Mouse (Mus musculus) erythroblast, embryonic 14.5 days (primary cell): ENCODE data around the gene Cdc42. TPM values are rescaled to one million over a fixed set of nuclear protein-coding genes. Genes with fewer than 3 reads are reported as not detected.
A peak's percentile ranks its signal among the peaks of the same experiment; 100 is the strongest.

Experiments
- H3K27me3 ChIP-seq: 2 replicates; pipeline ENCODE4 v1.6.1; 2012; ENCODE audit warnings: inconsistent platforms; ENCODE audit not compliant: control insufficient read depth
- H3K36me3 ChIP-seq: 2 replicates; pipeline ENCODE4 v1.6.1; 2012; ENCODE audit warnings: mild to moderate bottlenecking, inconsistent platforms; ENCODE audit not compliant: control insufficient read depth
- H3K4me1 ChIP-seq: 2 replicates; pipeline ENCODE4 v1.6.1; 2012; ENCODE audit warnings: inconsistent platforms; ENCODE audit not compliant: control insufficient read depth
- H3K4me3 ChIP-seq: replicated peaks from 2 replicates; pipeline ENCODE3; 2012; ENCODE audit warnings: moderate library complexity, mild to moderate bottlenecking, inconsistent platforms
- H3K9me3 ChIP-seq: 2 replicates; pipeline ENCODE4 v1.6.1; 2012; ENCODE audit warnings: low read length, inconsistent platforms, mixed read lengths; ENCODE audit not compliant: control insufficient read depth
- GATA1 ChIP-seq: IDR thresholded peaks from 2 replicates; pipeline ENCODE4 v1.6.1; 2012; ENCODE audit warnings: low read length, inconsistent platforms, mixed read lengths
- TAL1 ChIP-seq: IDR thresholded peaks from 3 replicates; pipeline ENCODE4 v1.6.1; 2012; ENCODE audit warnings: low read length, inconsistent platforms, mixed read lengths
- polyA plus RNA-seq: library from polyadenylated mRNA; stranded (reverse); fragments of >175 nt; gene quantifications from 2 replicates; pipeline ENCODE4 v1.2.3, GENCODE M21; 2012

The Cdc42 gene
- polyA plus RNA-seq: 1.5 and 1.7 TPM in 2 replicates

DNA sequence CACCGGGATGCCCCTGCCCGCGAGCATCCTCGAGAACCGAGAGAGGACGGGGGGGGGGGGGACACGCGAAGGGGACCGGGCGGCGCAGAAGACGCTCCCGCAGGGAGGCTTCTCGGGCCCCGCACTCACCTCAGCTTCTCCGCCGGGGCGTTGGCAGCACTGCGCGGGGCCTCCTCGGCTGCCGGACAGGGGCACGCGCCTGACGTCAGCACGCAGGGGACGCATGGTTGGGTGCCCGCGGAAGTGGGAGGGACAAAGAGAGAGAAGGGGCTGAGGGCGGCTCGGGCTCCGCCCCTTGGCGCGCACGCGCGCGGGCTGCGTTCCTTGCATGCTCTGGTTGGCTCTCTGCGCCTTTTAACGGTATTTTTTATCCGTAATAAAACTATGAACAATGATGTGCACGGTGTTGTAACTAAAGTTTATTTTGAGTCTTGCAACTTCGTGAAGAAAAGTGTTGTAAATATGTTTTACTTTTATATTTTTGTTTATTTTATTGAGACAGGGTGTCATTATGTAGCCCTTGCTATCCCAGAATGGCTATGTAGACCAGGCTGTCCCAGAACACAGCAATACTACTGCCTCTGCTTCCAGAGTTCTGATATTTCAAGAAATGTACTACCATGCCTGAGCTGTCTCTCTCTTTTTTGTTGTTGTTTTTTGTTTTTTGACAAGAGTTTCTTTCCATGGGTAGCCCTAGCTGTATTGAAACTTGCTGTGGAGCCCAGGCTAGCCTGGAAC lies at the start of gene Cdc42:
Gene Cdc42, minus strand, starts transcription at position 204 of the 738 bp plus-strand sequence.
- peaks cover 43% of the 10 kb centered on the region for H3K4me1 ChIP-seq
- TF ChIP-seq TAL1 (no peak), GATA1 (no peak)
- peaks cover 12% of the 10 kb centered on the region for H3K27me3 ChIP-seq
- H3K36me3 ChIP-seq: peaks cover 11% of the 10 kb centered on the region
- H3K4me3 ChIP-seq: peak within 1 kb of the TSS; percentile 92
- no peaks in the 10 kb centered on the region for H3K9me3 ChIP-seq

- Histone ChIP-seq H3K4me1 (no peaks in the 10 kb centered on the region), H3K4me3 (no peak overlapping the region), H3K9me3 (no peaks in the 10 kb centered on the region), H3K36me3 (no peaks in the 10 kb centered on the region), H3K27me3 (no peaks in the 10 kb centered on the region)
- TF ChIP-seq TAL1 (no peak), GATA1 (no peak)
Measured at GRCm38 (mm10) chr4:137405571-137405970, 48.1 kb upstream of the Cdc42 start.

DNA sequence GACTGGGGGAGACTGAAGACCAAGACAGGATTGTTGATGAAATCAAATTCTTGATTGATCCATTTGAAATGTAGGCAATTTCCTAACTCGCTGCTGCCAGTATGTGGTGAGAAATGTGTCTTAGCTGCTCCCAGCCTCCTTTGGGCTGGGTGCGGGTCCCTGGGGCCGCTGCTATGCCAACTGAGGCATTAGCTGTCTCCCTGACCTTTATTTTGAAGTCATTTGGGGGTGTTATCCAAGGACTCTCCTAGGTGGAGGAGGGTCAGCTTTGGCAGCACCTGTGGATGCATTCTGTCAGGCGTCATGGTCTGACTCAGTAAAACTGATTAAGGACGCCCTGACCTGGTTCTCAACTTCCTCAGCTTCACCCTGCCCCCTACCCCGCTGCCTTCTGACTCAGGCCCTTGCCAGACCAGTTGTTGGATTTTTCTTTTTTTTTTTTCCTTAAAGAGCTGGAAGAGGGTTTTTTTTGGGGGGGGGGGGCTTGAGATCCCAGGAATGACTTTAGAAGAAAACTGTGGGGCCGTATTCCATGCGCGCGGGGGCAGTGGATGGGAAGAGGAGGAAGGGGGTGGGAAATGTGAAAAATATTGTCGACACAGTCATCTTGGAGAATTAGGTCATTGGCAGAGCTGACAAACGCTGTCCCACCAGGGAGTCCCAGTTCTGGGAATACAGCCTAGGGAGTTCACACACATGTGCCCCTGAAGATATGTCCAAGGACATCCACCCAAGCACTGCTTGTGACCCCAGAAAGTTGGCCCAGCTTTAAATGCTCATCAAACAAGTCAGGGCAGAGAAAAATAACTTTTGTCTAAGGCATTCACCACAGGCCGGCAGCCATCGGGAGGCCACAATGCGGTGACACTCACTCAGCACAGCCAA lies 39.4 kb upstream of the Cdc42 start:
- TF ChIP-seq GATA1 (no peak), TAL1 (no peak)
- H3K4me3 ChIP-seq: no peak overlapping the region
- no peaks in the 10 kb centered on the region for H3K27me3 ChIP-seq
- H3K9me3 ChIP-seq: no peaks in the 10 kb centered on the region; the same call in 1 of the 2 replicates
- peaks cover 16% of the 10 kb centered on the region for H3K4me1 ChIP-seq
- no peaks in the 10 kb centered on the region for H3K36me3 ChIP-seq

GRCm38 (mm10) chr4:137393378-137394135 lies 36.0 kb upstream of the Cdc42 start:
- no peaks in the 10 kb centered on the region; the same call in 1 of the 2 replicates for H3K9me3 ChIP-seq
- H3K36me3 ChIP-seq: no peaks in the 10 kb centered on the region; the same call in 1 of the 2 replicates
- no peak overlapping the region for H3K4me3 ChIP-seq
- peaks cover 31% of the 10 kb centered on the region for H3K4me1 ChIP-seq
- no peak for TF ChIP-seq GATA1
- TF ChIP-seq TAL1: no peak
- no peaks in the 10 kb centered on the region for H3K27me3 ChIP-seq

DNA sequence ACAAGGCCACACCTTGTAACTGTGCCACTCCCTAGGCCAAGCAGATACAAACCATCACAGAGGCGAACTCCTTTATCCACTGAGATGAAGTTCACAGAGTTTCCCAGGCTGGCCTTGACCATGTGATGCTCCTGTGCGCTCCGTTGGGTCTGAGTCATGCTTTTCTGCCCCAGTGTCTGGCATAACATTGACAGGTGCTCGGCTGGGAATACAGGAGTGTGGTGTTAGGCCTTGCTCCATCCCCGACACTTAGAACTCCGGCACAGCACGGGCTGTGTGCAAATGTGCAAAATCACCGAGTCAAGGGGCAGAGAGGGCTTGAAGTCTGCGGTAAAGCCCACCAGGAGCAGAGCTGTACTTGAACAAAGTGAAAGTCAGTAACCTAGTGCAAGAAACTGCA lies 35.4 kb upstream of the Cdc42 start:
- Histone ChIP-seq H3K4me1 (peaks cover 33% of the 10 kb centered on the region), H3K4me3 (no peak overlapping the region), H3K27me3 (no peaks in the 10 kb centered on the region), H3K9me3 (no peaks in the 10 kb centered on the region; the same call in 1 of the 2 replicates), H3K36me3 (no peaks in the 10 kb centered on the region; the same call in 1 of the 2 replicates)
- TF ChIP-seq GATA1 (no peak), TAL1 (no peak)

DNA sequence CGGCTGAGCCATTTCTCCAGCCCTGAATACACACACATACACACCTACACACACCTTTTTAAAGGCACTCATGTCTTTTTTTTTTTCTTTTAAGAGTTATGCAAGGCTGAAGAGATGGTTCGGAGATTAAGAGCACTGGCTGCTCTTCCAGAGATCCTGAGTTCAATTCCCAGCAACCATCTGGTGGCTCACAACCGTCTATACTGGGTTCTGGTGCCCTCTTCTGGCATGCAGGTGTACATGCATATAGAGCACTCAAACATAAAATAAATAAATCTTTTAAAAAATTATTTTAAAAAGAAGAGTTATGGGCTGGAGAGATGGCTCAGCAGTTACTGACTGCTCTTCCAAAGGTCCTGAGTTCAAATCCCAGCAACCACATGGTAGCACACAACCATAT lies 33.8 kb upstream of the Cdc42 start:
- TF ChIP-seq TAL1 (no peak), GATA1 (no peak)
- H3K27me3 ChIP-seq: no peaks in the 10 kb centered on the region
- peaks cover 44% of the 10 kb centered on the region for H3K4me1 ChIP-seq
- H3K36me3 ChIP-seq: no peaks in the 10 kb centered on the region; the same call in 1 of the 2 replicates
- no peak overlapping the region for H3K4me3 ChIP-seq
- H3K9me3 ChIP-seq: no peaks in the 10 kb centered on the region; the same call in 1 of the 2 replicates

DNA sequence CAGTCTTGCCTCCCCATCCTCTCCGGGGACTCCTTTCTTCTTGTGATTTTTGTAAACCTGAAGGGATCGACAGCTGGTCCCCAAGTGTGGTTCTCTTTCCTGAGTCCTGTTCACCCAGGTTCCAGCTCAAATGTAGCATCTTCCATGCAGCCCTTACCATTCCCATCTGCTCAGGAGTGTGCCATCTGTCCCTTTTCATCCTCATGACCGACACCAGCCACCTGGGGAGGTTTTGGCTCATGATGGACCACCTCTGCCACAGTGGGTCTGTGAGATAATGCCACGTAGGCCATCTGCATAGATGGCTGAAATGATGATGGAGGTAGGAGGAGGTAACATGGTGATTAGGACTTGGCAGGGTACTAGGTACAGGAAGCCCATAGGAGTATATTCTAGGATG lies 32.7 kb upstream of the Cdc42 start:
- H3K4me3 ChIP-seq: no peak overlapping the region
- TF ChIP-seq TAL1: no peak
- TF ChIP-seq GATA1: no peak

DNA sequence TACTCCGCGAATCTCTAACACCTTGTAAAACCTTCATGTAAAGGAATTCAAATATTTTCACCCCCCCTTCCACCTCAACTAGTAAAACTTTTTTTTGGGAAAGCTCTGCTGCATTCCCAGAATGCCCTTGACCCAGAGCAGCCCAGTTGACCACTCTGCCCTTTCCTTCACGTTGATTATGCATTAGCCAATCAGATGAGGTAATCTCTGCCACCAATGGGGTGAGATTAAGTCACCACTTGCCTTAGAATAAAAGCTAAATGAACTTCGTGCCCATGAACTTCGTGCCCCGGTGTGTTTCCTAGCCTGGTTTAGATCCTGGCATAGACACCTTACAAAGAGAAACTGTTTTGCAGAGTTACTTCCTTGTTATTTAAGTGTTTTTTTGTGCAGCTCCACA lies 31.5 kb upstream of the Cdc42 start:
- no peak for TF ChIP-seq GATA1
- TF ChIP-seq TAL1: no peak
- Histone ChIP-seq H3K9me3 (no peaks in the 10 kb centered on the region), H3K4me1 (peaks cover 44% of the 10 kb centered on the region), H3K27me3 (no peaks in the 10 kb centered on the region), H3K36me3 (no peaks in the 10 kb centered on the region; the same call in 1 of the 2 replicates), H3K4me3 (peak overlapping the region; percentile 78)

More for the DNA sequence above, 32.7 kb upstream of the Cdc42 start:
- no peaks in the 10 kb centered on the region; the same call in 1 of the 2 replicates for H3K36me3 ChIP-seq
- peaks cover 44% of the 10 kb centered on the region for H3K4me1 ChIP-seq
- H3K9me3 ChIP-seq: no peaks in the 10 kb centered on the region
- no peaks in the 10 kb centered on the region for H3K27me3 ChIP-seq
